In the genomic region with DNA sequence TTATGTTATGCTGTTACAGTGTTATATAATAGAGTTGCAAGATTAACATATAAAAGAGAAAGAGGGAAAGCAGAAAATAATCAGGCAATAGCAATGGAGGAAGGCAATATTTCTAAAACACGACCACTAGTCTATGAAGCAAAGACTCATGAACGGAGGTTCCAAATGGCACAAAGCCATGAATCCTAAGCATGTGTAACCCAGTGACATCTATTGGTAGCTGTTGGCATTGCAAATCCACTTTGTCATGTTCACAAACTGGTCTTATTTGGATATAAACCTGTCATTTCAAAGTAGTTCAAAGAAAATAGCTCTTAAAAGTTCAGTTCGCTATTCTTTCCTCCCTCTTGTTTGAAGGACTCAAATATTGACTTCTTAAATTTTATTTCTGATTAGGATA, we compare ENCODE assay signal across 8 mouse cellular contexts.
DNase-seq lines count a peak whose midpoint lies in the region; ATAC-seq and TF ChIP-seq lines count a peak whose summit lies in the region.
"Had no signal": no experiment of that assay in that cellular context is flagged by ENCODE, and none has a peak within 500 bp of the region (broad histone marks: within the 10 kb centered on the region; RNA-seq: fewer than 3 reads in every experiment).

No protein-coding gene starts in this region.

- ATAC-seq in hindbrain, postnatal 0 days: no peak
- no peak for ATAC-seq in frontal cortex, adult (ENCODE audit: low TSS enrichment)

- no peak overlapping the region for H3K9ac ChIP-seq in hindbrain, postnatal 0 days (replicated peaks; ENCODE audit: low read length)
- H3K9ac ChIP-seq in ES-E14 (ENCODE audit: insufficient read depth, low read depth, low read length, poor library complexity, severe bottlenecking): no peak overlapping the region
- H3K9ac ChIP-seq: limb, embryonic 15.5 days had no signal

- no peaks in the 10 kb centered on the region for H3K9me3 ChIP-seq in hindbrain, postnatal 0 days (ENCODE audit: low read length)
- H3K9me3 ChIP-seq in hindbrain, embryonic 10.5 days: no peaks in the 10 kb centered on the region; the same call in 1 of the 2 replicates
- H3K9me3 ChIP-seq in ES-E14 (ENCODE audit: control insufficient read depth, insufficient read depth, low read depth, low read length): no peaks in the 10 kb centered on the region
- H3K9me3 ChIP-seq: limb, embryonic 15.5 days had no signal

- H3K36me3 ChIP-seq in hindbrain, postnatal 0 days (ENCODE audit: insufficient read depth, low read length): no peaks in the 10 kb centered on the region
- H3K36me3 ChIP-seq in hindbrain, embryonic 10.5 days: no peaks in the 10 kb centered on the region
- H3K36me3 ChIP-seq in ES-E14 (ENCODE audit: control insufficient read depth, insufficient read depth, low read length, poor library complexity, severe bottlenecking): no peaks in the 10 kb centered on the region
- H3K36me3 ChIP-seq: limb, embryonic 15.5 days had no signal

- peak; percentile 88 for DNase-seq in hindbrain, postnatal 0 days (ENCODE audit: low spot score)
- DNase-seq in hindbrain, embryonic 10.5 days (ENCODE audit: low spot score): no peak
- DNase-seq in CD4-positive, CD25-positive, alpha-beta regulatory T cell, adult 2 months (ENCODE audit: low read depth, low spot score): peak; percentile 74
- DNase-seq in ES-E14 (ENCODE audit: low read depth, low spot score): peak; percentile 30
- DNase-seq in heart, postnatal 10 days: peak; percentile 54 to 78
- no peak for DNase-seq in lung, adult 2 months

- H3K27me3 ChIP-seq in hindbrain, postnatal 0 days (ENCODE audit: insufficient read depth, low read length): no peaks in the 10 kb centered on the region
- no peaks in the 10 kb centered on the region for H3K27me3 ChIP-seq in hindbrain, embryonic 10.5 days (ENCODE audit: insufficient read depth, poor library complexity, severe bottlenecking)
- H3K27me3 ChIP-seq: limb, embryonic 15.5 days had no signal

- no peak overlapping the region for H3K27ac ChIP-seq in hindbrain, postnatal 0 days
- H3K27ac ChIP-seq in hindbrain, embryonic 10.5 days: no peak overlapping the region
- no peak overlapping the region for H3K27ac ChIP-seq in ES-E14 (ENCODE audit: insufficient read depth, low read depth, low read length, poor library complexity, severe bottlenecking)
- H3K27ac ChIP-seq: limb, embryonic 15.5 days had no signal

- intact Hi-C loops in heart, postnatal 10 days (cut with DNase I): loop anchor here (5.0 kb wide), 1 partner anchor 442 kb away; no protein-coding TSS in a partner anchor

- H3K4me3 ChIP-seq in hindbrain, postnatal 0 days (ENCODE audit: low read length): no peak overlapping the region
- H3K4me3 ChIP-seq in hindbrain, embryonic 10.5 days: no peak overlapping the region
- H3K4me3 ChIP-seq in ES-E14 (ENCODE audit: insufficient read depth in 1 of 2, low read depth in 1 of 2, low read length in 2 of 2, poor library complexity in 1 of 2, severe bottlenecking in 1 of 2): no peak overlapping the region
- no peak overlapping the region for H3K4me3 ChIP-seq in lung, adult 2 months (replicated peaks; ENCODE audit: extremely low read depth, low read depth, low read length)
- H3K4me3 ChIP-seq: limb, embryonic 15.5 days had no signal

- TF ChIP-seq POLR2A in lung, adult 2 months (IDR thresholded peaks at IDR 0.05; ENCODE audit: borderline replicate concordance, extremely low read depth, low read depth, low read length): no peak

- no peak overlapping the region for H3K4me2 ChIP-seq in hindbrain, postnatal 0 days (ENCODE audit: low read depth, low read length)
- H3K4me2 ChIP-seq: limb, embryonic 15.5 days had no signal

- TF ChIP-seq CTCF in hindbrain, postnatal 0 days (IDR thresholded peaks at IDR 0.05; ENCODE audit: low read depth): peak; percentile 79
- TF ChIP-seq CTCF in lung, adult 2 months (IDR thresholded peaks at IDR 0.05; ENCODE audit: insufficient read depth, low read length): peak; percentile 8; the same call in 1 of the 2 replicates

- in situ Hi-C loops in ES-E14 (cut with MboI; ENCODE audit: low sequenced_read_pairs in 2 of 2, unreplicated experiment in 2 of 2): loop anchor here (25.0 kb wide), 1 partner anchor 442 kb away; no protein-coding TSS in a partner anchor

- WGBS in hindbrain, postnatal 0 days: 23% methylated on average over 3 of the region's 3 CpGs
- WGBS in hindbrain, embryonic 10.5 days: 41% methylated on average over 3 of the region's 3 CpGs
- WGBS in lung, adult 2 months: 10% methylated on average over 3 of the region's 3 CpGs

- no peaks in the 10 kb centered on the region for H3K4me1 ChIP-seq in hindbrain, postnatal 0 days (ENCODE audit: insufficient read depth, low read length)
- no peaks in the 10 kb centered on the region for H3K4me1 ChIP-seq in hindbrain, embryonic 10.5 days (replicated peaks)
- H3K4me1 ChIP-seq in ES-E14 (ENCODE audit: control insufficient read depth in 2 of 2, insufficient read depth in 2 of 2, low read length in 2 of 2, poor library complexity in 1 of 2): no peaks in the 10 kb centered on the region
- H3K4me1 ChIP-seq in lung, adult 2 months (ENCODE audit: control insufficient read depth, insufficient read depth, low read length): no peaks in the 10 kb centered on the region
- H3K4me1 ChIP-seq: limb, embryonic 15.5 days had no signal

TF ChIP-seq in ES-E14, 5 proteins besides CTCF, POLR2A, EP300 and RAD21:
- no peak for TF ChIP-seq ZC3H11A (IDR thresholded peaks at IDR 0.05; ENCODE audit: borderline replicate concordance, low read depth, low read length)
- no peak for TF ChIP-seq ZNF384 (IDR thresholded peaks at IDR 0.05; ENCODE audit: low read depth, low read length)
- TF ChIP-seq MAFK (IDR thresholded peaks at IDR 0.05; ENCODE audit: insufficient read depth, low read depth, low read length): no peak

Comparison
In these comparisons a context has a peak if more than half of its experiments do, and no peak if none do; other contexts are left out.
1. DNase-seq: peak in hindbrain, postnatal 0 days (single experiment), CD4-positive, CD25-positive, alpha-beta regulatory T cell, adult 2 months (single experiment), ES-E14 (single experiment) and heart, postnatal 10 days (2 of 2); none in hindbrain, embryonic 10.5 days (single experiment) and lung, adult 2 months (single experiment).